Mouse (Mus musculus) MEL (cell line): Measurements from ENCODE around the gene Arih2. TPM values are rescaled to one million over a fixed set of nuclear protein-coding genes. Genes with fewer than 3 reads are reported as not detected.

Source experiments
- DNase-seq: peaks from one replicate; pipeline ENCODE4 v3.0.0; 2011; ENCODE audit warnings: low read depth, low spot score
- H3K27ac ChIP-seq: 2 replicates; pipeline ENCODE4 v1.5.1; 2012; ENCODE audit warnings: low read depth, mild to moderate bottlenecking, control low read depth, low read length, moderate library complexity; ENCODE audit not compliant: control insufficient read depth
- H3K27me3 ChIP-seq, 2 experiments: fragments of 150-350 bp in 1 of 2; sonication (generic) in 1 of 2; 2 replicates each; pipeline ENCODE4 v1.6.1; 2012; ENCODE audit warnings: low read length in 2 of 2, mild to moderate bottlenecking in 2 of 2, improper control_type of control experiment in 1 of 2, moderate library complexity in 1 of 2; ENCODE audit not compliant: insufficient read depth in 2 of 2, control insufficient read depth in 1 of 2
- H3K36me3 ChIP-seq, 2 experiments: 2 replicates each; pipeline ENCODE4 v1.6.1; 2012 to 2014; ENCODE audit warnings: low read length in 2 of 2, improper control_type of control experiment in 1 of 2, inconsistent platforms in 1 of 2, mild to moderate bottlenecking in 1 of 2; ENCODE audit not compliant: insufficient read depth in 2 of 2, control insufficient read depth in 1 of 2
- H3K4me1 ChIP-seq, 2 experiments: fragments of 150-350 bp in 1 of 2; sonication (generic) in 1 of 2; 2 replicates each; pipeline ENCODE4 v1.6.1; 2012; ENCODE audit warnings: low read length in 2 of 2, improper control_type of control experiment in 1 of 2, mild to moderate bottlenecking in 1 of 2; ENCODE audit not compliant: insufficient read depth in 2 of 2, control insufficient read depth in 1 of 2
- H3K4me3 ChIP-seq, 2 experiments: fragments of 150-350 bp in 1 of 2; sonication (generic) in 1 of 2; 2 replicates each; pipeline ENCODE4 v1.5.1; 2012; ENCODE audit warnings: low read depth in 2 of 2, low read length in 2 of 2, mild to moderate bottlenecking in 2 of 2, moderate library complexity in 2 of 2, control low read depth in 1 of 2, improper control_type of control experiment in 1 of 2; ENCODE audit not compliant: control insufficient read depth in 1 of 2, insufficient read depth in 1 of 2
- H3K79me2 ChIP-seq: 2 replicates; pipeline ENCODE4 v1.6.1; 2012; ENCODE audit warnings: mild to moderate bottlenecking, low read length, moderate library complexity; ENCODE audit not compliant: control insufficient read depth, poor library complexity, insufficient read depth
- H3K9ac ChIP-seq: 2 replicates; pipeline ENCODE4 v1.6.1; 2012; ENCODE audit warnings: low read depth, mild to moderate bottlenecking, control low read depth, low read length, moderate library complexity; ENCODE audit not compliant: control insufficient read depth, poor library complexity, severe bottlenecking
- H3K9me3 ChIP-seq: fragments of 150-350 bp; sonication (generic); replicated peaks from 2 replicates; pipeline ENCODE4 v1.6.1; 2012; ENCODE audit warnings: mild to moderate bottlenecking, low read length, improper control_type of control experiment, moderate library complexity; ENCODE audit not compliant: insufficient read depth
- BHLHE40 ChIP-seq: IDR thresholded peaks from 2 replicates; pipeline ENCODE4 v1.6.1; 2012; ENCODE audit warnings: low read depth, mild to moderate bottlenecking, inconsistent platforms, low read length, improper control_type of control experiment, borderline replicate concordance
- CHD1 ChIP-seq: IDR thresholded peaks from 2 replicates; pipeline ENCODE4 v1.6.1; 2012; ENCODE audit warnings: low read depth, mild to moderate bottlenecking, inconsistent platforms, low read length, improper control_type of control experiment
- CTCF ChIP-seq, 3 experiments: IDR thresholded peaks in 2 of 3; conservative IDR thresholded peaks in 1 of 3; 2 replicates each; pipeline ENCODE4 v1.5.1; 2011 to 2012; ENCODE audit warnings: low read length in 3 of 3, low read depth in 2 of 3, mild to moderate bottlenecking in 2 of 3, improper control_type of control experiment in 1 of 3, inconsistent platforms in 1 of 3, mixed read lengths in 1 of 3, moderate library complexity in 1 of 3; ENCODE audit not compliant: control insufficient read depth in 1 of 3, insufficient read depth in 1 of 3, poor library complexity in 1 of 3, severe bottlenecking in 1 of 3
- E2F4 ChIP-seq: IDR thresholded peaks from 2 replicates; pipeline ENCODE4 v1.6.1; 2011; ENCODE audit warnings: low read depth, low read length, improper control_type of control experiment, borderline replicate concordance
- ELF1 ChIP-seq: IDR thresholded peaks from 2 replicates; pipeline ENCODE4 v1.6.1; 2014; ENCODE audit warnings: low read depth, mild to moderate bottlenecking, inconsistent platforms, low read length, improper control_type of control experiment, moderate library complexity
- ETS1 ChIP-seq: IDR thresholded peaks from 2 replicates; pipeline ENCODE4 v1.6.1; 2012; ENCODE audit warnings: low read depth, mild to moderate bottlenecking, inconsistent platforms, low read length, improper control_type of control experiment, moderate library complexity
- GABPA ChIP-seq: IDR thresholded peaks from 2 replicates; pipeline ENCODE4 v1.6.1; 2012; ENCODE audit warnings: low read depth, mild to moderate bottlenecking, inconsistent platforms, low read length, improper control_type of control experiment, moderate library complexity
- JUND ChIP-seq: IDR thresholded peaks from 2 replicates; pipeline ENCODE4 v1.6.1; 2011; ENCODE audit warnings: low read depth, mild to moderate bottlenecking, improper control_type of control experiment, low read length
- KAT2A ChIP-seq: conservative IDR thresholded peaks from 2 replicates; pipeline ENCODE4 v1.6.1; 2012; ENCODE audit warnings: low read depth, low read length, improper control_type of control experiment, inconsistent platforms
- MAFK ChIP-seq: IDR thresholded peaks from 2 replicates; pipeline ENCODE4 v1.6.1; 2011; ENCODE audit warnings: low read depth, mild to moderate bottlenecking, low read length, improper control_type of control experiment, borderline replicate concordance
- MEF2A ChIP-seq: IDR thresholded peaks from 2 replicates; pipeline ENCODE4 v1.6.1; 2014; ENCODE audit warnings: low read depth, mild to moderate bottlenecking, inconsistent platforms, low read length, improper control_type of control experiment; ENCODE audit not compliant: poor library complexity, insufficient replicate concordance, severe bottlenecking; ENCODE audit errors: extremely low read depth
- MXI1 ChIP-seq: IDR thresholded peaks from 2 replicates; pipeline ENCODE4 v1.6.1; 2011; ENCODE audit warnings: mild to moderate bottlenecking, low read depth, low read length, improper control_type of control experiment
- MYC ChIP-seq: IDR thresholded peaks from 2 replicates; pipeline ENCODE4 v1.6.1; 2011; ENCODE audit warnings: low read depth, mild to moderate bottlenecking, low read length, improper control_type of control experiment, moderate library complexity
- NRF1 ChIP-seq: IDR thresholded peaks from 2 replicates; pipeline ENCODE4 v1.6.1; 2014; ENCODE audit warnings: low read depth, mild to moderate bottlenecking, inconsistent platforms, low read length, improper control_type of control experiment, moderate library complexity; ENCODE audit not compliant: poor library complexity, insufficient read depth, severe bottlenecking
- POLR2A ChIP-seq, 2 experiments: IDR thresholded peaks; 2 replicates each; pipeline ENCODE4 v1.6.1; 2011 to 2012; ENCODE audit warnings: low read length in 2 of 2, mild to moderate bottlenecking in 2 of 2, control low read depth in 1 of 2, improper control_type of control experiment in 1 of 2, low read depth in 1 of 2, moderate library complexity in 1 of 2; ENCODE audit not compliant: control insufficient read depth in 1 of 2, insufficient read depth in 1 of 2, poor library complexity in 1 of 2
- POLR2AphosphoS2 ChIP-seq: IDR thresholded peaks from 2 replicates; pipeline ENCODE4 v1.6.1; 2011; ENCODE audit warnings: low read length, improper control_type of control experiment
- POLR2AphosphoS5 ChIP-seq: IDR thresholded peaks from 2 replicates; pipeline ENCODE4 v1.6.1; 2012; ENCODE audit warnings: low read depth, borderline replicate concordance, mild to moderate bottlenecking, inconsistent platforms, low read length, moderate library complexity, mixed read lengths
- RAD21 ChIP-seq: IDR thresholded peaks from 2 replicates; pipeline ENCODE4 v1.6.1; 2011; ENCODE audit warnings: mild to moderate bottlenecking, low read depth, low read length, improper control_type of control experiment
- RCOR1 ChIP-seq: IDR thresholded peaks from 2 replicates; pipeline ENCODE4 v1.6.1; 2012; ENCODE audit warnings: low read depth, mild to moderate bottlenecking, inconsistent platforms, low read length, improper control_type of control experiment
- SIN3A ChIP-seq: IDR thresholded peaks from 2 replicates; pipeline ENCODE4 v1.6.1; 2012; ENCODE audit warnings: low read length, improper control_type of control experiment, inconsistent platforms
- SMC3 ChIP-seq: IDR thresholded peaks from 2 replicates; pipeline ENCODE4 v1.6.1; 2011; ENCODE audit warnings: low read depth, low read length, improper control_type of control experiment
- TBP ChIP-seq: IDR thresholded peaks from 2 replicates; pipeline ENCODE4 v1.8.0; 2011; ENCODE audit warnings: low read depth, low read length, improper control_type of control experiment
- TCF12 ChIP-seq: IDR thresholded peaks from 2 replicates; pipeline ENCODE4 v1.6.1; 2014; ENCODE audit warnings: low read depth, mild to moderate bottlenecking, inconsistent platforms, low read length, improper control_type of control experiment, moderate library complexity
- UBTF ChIP-seq: IDR thresholded peaks from 2 replicates; pipeline ENCODE4 v1.6.1; 2012; ENCODE audit warnings: low read depth, mild to moderate bottlenecking, inconsistent platforms, low read length, improper control_type of control experiment, moderate library complexity, borderline replicate concordance; ENCODE audit not compliant: insufficient read depth
- USF1 ChIP-seq: IDR thresholded peaks from 2 replicates; pipeline ENCODE4 v1.6.1; 2014; ENCODE audit warnings: low read depth, mild to moderate bottlenecking, inconsistent platforms, low read length, improper control_type of control experiment, moderate library complexity
- ZC3H11A ChIP-seq: IDR thresholded peaks from 2 replicates; pipeline ENCODE4 v1.6.1; 2012; ENCODE audit warnings: low read depth, mild to moderate bottlenecking, inconsistent platforms, low read length, improper control_type of control experiment
- ZNF384 ChIP-seq: IDR thresholded peaks from 2 replicates; pipeline ENCODE4 v1.6.1; 2012; ENCODE audit warnings: low read depth, mild to moderate bottlenecking, inconsistent platforms, low read length, improper control_type of control experiment
- polyA plus RNA-seq, 2 experiments: library from polyadenylated mRNA; stranded (reverse) in 1 of 2; unstranded in 1 of 2; fragments of >175 nt in 1 of 2; fragments of >200 nt in 1 of 2; gene quantifications; 2 replicates each; pipeline versions ENCODE4 v1.2.1 to v1.2.4; 2012; ENCODE audit warnings: low replicate concordance in 2 of 2, low read depth in 1 of 2; ENCODE audit not compliant: insufficient read length in 2 of 2, insufficient read depth in 1 of 2, missing spikeins in 1 of 2
- total RNA-seq: library from RNA; depleted of rRNA; stranded (reverse); fragments of 300-350 nt; gene quantifications from 2 replicates; pipeline ENCODE4 v1.2.3, GENCODE M21; 2012

Arih2 gene
- total and polyA plus RNA-seq, 3 experiments = 59.6 to 66.5 TPM; not detected in 1

DNA sequence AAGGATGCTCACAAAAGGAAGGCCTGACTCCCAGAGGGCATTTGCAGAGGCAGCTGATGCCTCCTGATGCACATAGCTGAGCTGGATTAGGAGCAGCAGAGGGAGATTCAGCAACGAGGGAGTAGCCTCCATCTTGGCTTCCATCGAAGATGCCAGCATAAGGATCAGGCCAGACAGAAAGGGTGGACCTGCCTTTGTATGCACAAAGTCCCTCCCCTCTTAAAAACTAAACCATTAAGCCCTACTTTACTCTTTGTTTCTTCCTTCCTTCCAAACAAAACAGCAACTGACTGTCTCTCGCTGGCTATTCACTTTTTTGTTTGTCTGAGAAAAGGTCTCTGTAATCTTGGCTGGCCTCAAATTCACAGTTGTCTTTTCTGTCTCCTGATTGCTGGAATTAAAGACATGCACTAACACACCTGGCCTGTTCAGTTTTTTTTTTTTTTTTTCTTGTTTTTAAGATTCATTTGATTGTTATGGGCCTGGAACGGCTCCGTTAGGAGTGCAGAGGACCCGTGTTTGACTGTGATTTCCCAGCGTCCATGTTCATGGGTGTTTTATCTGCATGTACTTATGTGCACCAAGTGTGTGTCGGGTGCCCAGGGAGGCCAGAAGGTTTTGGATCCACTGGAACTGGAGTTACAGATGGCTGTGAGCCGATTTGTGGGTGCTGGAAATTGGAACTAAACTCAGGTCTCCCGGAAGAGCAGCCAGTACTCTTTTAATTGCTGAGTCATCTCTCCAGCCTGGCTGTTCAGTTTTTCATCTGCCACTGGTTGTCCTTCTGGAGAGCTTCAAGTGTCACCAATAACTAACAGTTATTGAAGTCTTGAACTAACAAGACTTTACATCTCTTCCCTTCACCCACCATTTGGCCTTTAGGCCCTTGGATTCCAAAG, 5.6 kb upstream of the Arih2 start:
- Histone ChIP-seq H3K36me3 (peaks cover 0 to 10% of the 10 kb centered on the region in 2 experiments; a peak in 2 of 4 replicates), H3K79me2 (no peaks in the 10 kb centered on the region), H3K27me3 (no peaks in the 10 kb centered on the region), H3K9me3 (no peaks in the 10 kb centered on the region), H3K4me3 (no peak overlapping the region), H3K9ac (no peak overlapping the region), H3K27ac (no peak overlapping the region), H3K4me1 (peaks cover 3 to 4% of the 10 kb centered on the region in 2 experiments)
- DNase-seq = no peak
- peak; percentile 36; the same call in 1 of the 2 replicates for TF ChIP-seq MAFK
- TF ChIP-seq TBP = no peak
- TF ChIP-seq POLR2A (IDR thresholded peaks at IDR 0.05; ENCODE audit: control insufficient read depth in 1 of 2, insufficient read depth in 1 of 2, low read depth in 1 of 2, low read length in 2 of 2, poor library complexity in 1 of 2) = no peak
- no peak for TF ChIP-seq RCOR1
- TF ChIP-seq GABPA = peak; percentile 50; the same call in 1 of the 2 replicates

GRCm38 (mm10) chr9:108649561-108650440, 615 bp upstream of the Arih2 start:
- H3K9me3 ChIP-seq = no peaks in the 10 kb centered on the region
- DNase-seq = peak; percentile 75
- TF ChIP-seq CTCF (IDR thresholded peaks at IDR 0.05 in 2 of 3, conservative IDR thresholded peaks at IDR 0.05 in 1 of 3; ENCODE audit: control insufficient read depth in 1 of 3, insufficient read depth in 1 of 3, low read depth in 2 of 3, low read length in 3 of 3, poor library complexity in 1 of 3, severe bottlenecking in 1 of 3) (no peak), KAT2A (no peak), UBTF (no peak), RAD21 (no peak), ZC3H11A (no peak), MYC (no peak), BHLHE40 (0 out of 2 replicates have a peak, but pooled peaks have one; percentile 8), POLR2AphosphoS5 (no peak), E2F4 (no peak), ZNF384 (0 out of 2 replicates have a peak, but pooled peaks have one; percentile 36), SMC3 (no peak), TBP (no peak), ELF1 (no peak), ETS1 (no peak), MEF2A (no peak), TCF12 (no peak), JUND (no peak), RCOR1 (peak; percentile 51; the same call in 1 of the 2 replicates), POLR2AphosphoS2 (no peak), USF1 (no peak), MXI1 (peak; percentile 77), CHD1 (no peak), SIN3A (peak; percentile 41), NRF1 (no peak)
- H3K79me2 ChIP-seq = peaks cover 36% of the 10 kb centered on the region
- H3K4me1 ChIP-seq = peaks cover 2 to 6% of the 10 kb centered on the region in 2 experiments; a peak in 2 of 4 replicates
- H3K4me3 ChIP-seq = peak overlapping the region; percentile 79 to 89
- H3K27me3 ChIP-seq = no peaks in the 10 kb centered on the region
- peak overlapping the region; percentile 94 for H3K9ac ChIP-seq
- peak overlapping the region; percentile 97 for H3K27ac ChIP-seq
- peaks cover 3 to 17% of the 10 kb centered on the region in 2 experiments; a peak in 3 of 4 replicates for H3K36me3 ChIP-seq
